Mouse (Mus musculus) ES-E14 (cell line): ENCODE data around the gene Glrx.

Experiments used
- CHD2 ChIP-seq: IDR thresholded peaks from 2 replicates; pipeline ENCODE4 v1.6.1; 2014; ENCODE audit warnings: mild to moderate bottlenecking, low read depth, low read length, inconsistent platforms
- HCFC1 ChIP-seq: IDR thresholded peaks from 2 replicates; pipeline ENCODE4 v1.6.1; 2012; ENCODE audit warnings: low read length, inconsistent platforms, borderline replicate concordance; ENCODE audit not compliant: insufficient read depth
- MAFK ChIP-seq: IDR thresholded peaks from 2 replicates; pipeline ENCODE4 v1.6.1; 2014; ENCODE audit warnings: mild to moderate bottlenecking, low read depth, low read length, inconsistent platforms; ENCODE audit not compliant: insufficient read depth
- ZC3H11A ChIP-seq: IDR thresholded peaks from 2 replicates; pipeline ENCODE4 v1.6.1; 2012; ENCODE audit warnings: low read depth, mild to moderate bottlenecking, inconsistent platforms, low read length, borderline replicate concordance
- ZNF384 ChIP-seq: IDR thresholded peaks from 2 replicates; pipeline ENCODE4 v1.6.1; 2012; ENCODE audit warnings: low read depth, low read length, inconsistent platforms

GRCm38 (mm10) chr13:75832697-75833096 lies 7.0 kb upstream of the Glrx start:
- TF ChIP-seq MAFK = no peak
- no peak for TF ChIP-seq HCFC1
- no peak for TF ChIP-seq CHD2
- no peak for TF ChIP-seq ZC3H11A
- TF ChIP-seq ZNF384 = no peak
